Mouse (Mus musculus) G1E (cell line): ENCODE measurements at regions not wholly inside any gene's neighbourhood (a gene's known extent, or its start where the extent isn't known, plus 50 kb on each side); places are given as distances from the start of the nearest gene placed in this dataset.

ENCODE experiments used
- CTCF ChIP-seq: IDR thresholded peaks from 2 replicates; pipeline ENCODE4 v1.5.1; 2012; ENCODE audit warnings: low read depth, low read length, inconsistent platforms, mixed read lengths
- GATA1 ChIP-seq: IDR thresholded peaks from 2 replicates; pipeline ENCODE4 v1.6.1; 2012; ENCODE audit warnings: borderline replicate concordance, low read length, inconsistent platforms, mixed read lengths
- TAL1 ChIP-seq: conservative IDR thresholded peaks from 2 replicates; pipeline ENCODE4 v1.6.1; 2012; ENCODE audit warnings: low read depth, low read length, inconsistent platforms, mixed read lengths

DNA sequence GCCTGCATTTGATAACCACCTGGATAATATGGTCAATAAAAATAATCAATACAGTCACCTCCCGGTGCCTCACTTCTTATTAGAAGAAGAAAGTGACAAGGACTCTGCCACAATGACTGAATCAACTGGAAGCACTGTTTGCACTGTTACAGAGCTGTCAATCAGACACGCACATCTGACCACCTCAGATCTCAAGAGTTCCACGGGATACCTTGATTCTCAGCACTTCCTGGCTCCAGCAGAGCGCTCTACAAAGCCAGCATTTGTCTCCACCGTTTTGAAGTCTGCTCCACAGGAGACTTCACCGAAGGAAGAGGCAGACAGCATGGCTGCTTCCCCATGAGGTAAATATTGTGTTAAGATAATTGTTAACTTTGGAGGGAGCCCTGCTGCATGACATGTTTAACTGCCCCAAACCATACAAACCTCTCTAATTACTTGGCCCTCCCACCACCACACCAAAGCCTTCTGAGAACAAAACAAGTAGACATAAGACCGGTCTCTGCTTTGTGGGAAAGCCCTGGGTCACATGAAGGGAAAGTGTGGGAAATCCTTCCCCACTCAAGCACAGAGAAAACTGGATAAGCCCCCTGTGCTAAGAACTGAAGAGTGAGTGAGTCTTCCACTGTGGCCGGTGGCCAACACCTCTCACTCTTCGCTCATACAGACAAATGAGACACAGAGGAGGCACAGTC, 320.2 kb downstream of the Irs2 start:
- TF ChIP-seq CTCF: no peak
- TF ChIP-seq GATA1: no peak
- TF ChIP-seq TAL1: no peak
